Mouse (Mus musculus): ENCODE data around the gene Tcf3. TPM values are rescaled to one million over a fixed set of nuclear protein-coding genes. Genes with fewer than 3 reads are reported as not detected.
A peak's percentile ranks its signal among the peaks of the same experiment; 100 is the strongest.

Gene Tcf3
- total and polyA plus RNA-seq, 2 experiments from 2014 or later = 24.8 to 91.1 TPM

GRCm38 (mm10) chr10:80420729-80421128, 12.7 kb downstream of the Tcf3 start:
- no peaks in the 10 kb centered on the region for H3K9me3 ChIP-seq (ENCODE audit: low read length)
- H3K4me1 ChIP-seq (ENCODE audit: insufficient read depth, low read length) = no peaks in the 10 kb centered on the region; the same call in 1 of the 2 replicates
- 93% methylated on average over 10 of the region's 10 CpGs for WGBS
- no peak for TF ChIP-seq CTCF (IDR thresholded peaks at IDR 0.05)
- DNase-seq (ENCODE audit: low spot score) (no peak), ATAC-seq (ENCODE audit: low FRiP score) (no peak)
- no peak overlapping the region for H3K9ac ChIP-seq (replicated peaks; ENCODE audit: low read length, poor library complexity, severe bottlenecking)
- H3K27me3 ChIP-seq (ENCODE audit: insufficient read depth, low read length) = no peaks in the 10 kb centered on the region
- no peak overlapping the region for H3K27ac ChIP-seq (ENCODE audit: low read depth, low read length)
- no peak overlapping the region for H3K4me3 ChIP-seq (ENCODE audit: low read depth, low read length)
- H3K36me3 ChIP-seq (ENCODE audit: insufficient read depth, low read length) = peaks cover 63% of the 10 kb centered on the region
- no peak overlapping the region for H3K4me2 ChIP-seq (ENCODE audit: low read depth, low read length, poor library complexity, severe bottlenecking)

GRCm38 (mm10) chr10:80419419-80419818, 14.0 kb downstream of the Tcf3 start:
- ATAC-seq (ENCODE audit: low FRiP score) (no peak), DNase-seq (ENCODE audit: low spot score) (no peak)
- H3K9me3 ChIP-seq (ENCODE audit: low read length) = no peaks in the 10 kb centered on the region
- no peak overlapping the region for H3K4me3 ChIP-seq (ENCODE audit: low read depth, low read length)
- H3K4me2 ChIP-seq (ENCODE audit: low read depth, low read length, poor library complexity, severe bottlenecking) = no peak overlapping the region
- no peak overlapping the region for H3K9ac ChIP-seq (replicated peaks; ENCODE audit: low read length, poor library complexity, severe bottlenecking)
- no peak for TF ChIP-seq CTCF (IDR thresholded peaks at IDR 0.05)
- H3K27ac ChIP-seq (ENCODE audit: low read depth, low read length) = no peak overlapping the region
- H3K27me3 ChIP-seq (ENCODE audit: insufficient read depth, low read length) = no peaks in the 10 kb centered on the region
- no peaks in the 10 kb centered on the region; the same call in 1 of the 2 replicates for H3K4me1 ChIP-seq (ENCODE audit: insufficient read depth, low read length)
- H3K36me3 ChIP-seq (ENCODE audit: insufficient read depth, low read length) = peaks cover 67% of the 10 kb centered on the region
- WGBS = 51% methylated on average over 8 of the region's 8 CpGs

- no peak overlapping the region for H3K27ac ChIP-seq (ENCODE audit: low read depth, low read length)
- H3K36me3 ChIP-seq (ENCODE audit: insufficient read depth, low read length) = peaks cover 74% of the 10 kb centered on the region
- H3K27me3 ChIP-seq (ENCODE audit: insufficient read depth, low read length) = no peaks in the 10 kb centered on the region
- no peaks in the 10 kb centered on the region for H3K9me3 ChIP-seq (ENCODE audit: low read length)
- 35% methylated on average over 3 of the region's 3 CpGs for WGBS
- no peak overlapping the region for H3K9ac ChIP-seq (replicated peaks; ENCODE audit: low read length, poor library complexity, severe bottlenecking)
- no peak overlapping the region for H3K4me2 ChIP-seq (ENCODE audit: low read depth, low read length, poor library complexity, severe bottlenecking)
- no peak overlapping the region for H3K4me3 ChIP-seq (ENCODE audit: low read depth, low read length)
- no peak for TF ChIP-seq CTCF (IDR thresholded peaks at IDR 0.05)
- no peaks in the 10 kb centered on the region; the same call in 1 of the 2 replicates for H3K4me1 ChIP-seq (ENCODE audit: insufficient read depth, low read length)
- DNase-seq (ENCODE audit: low spot score) = peak; percentile 88
- ATAC-seq (ENCODE audit: low FRiP score) = no peak
Measured at GRCm38 (mm10) chr10:80418311-80418710, 15.1 kb downstream of the Tcf3 start.

GRCm38 (mm10) chr10:80417841-80418240, 15.6 kb downstream of the Tcf3 start:
- Histone ChIP-seq H3K27ac (ENCODE audit: low read depth, low read length) (no peak overlapping the region), H3K9me3 (ENCODE audit: low read length) (no peaks in the 10 kb centered on the region), H3K9ac (replicated peaks; ENCODE audit: low read length, poor library complexity, severe bottlenecking) (no peak overlapping the region), H3K4me2 (ENCODE audit: low read depth, low read length, poor library complexity, severe bottlenecking) (no peak overlapping the region), H3K36me3 (ENCODE audit: insufficient read depth, low read length) (peaks cover 76% of the 10 kb centered on the region), H3K4me1 (ENCODE audit: insufficient read depth, low read length) (no peaks in the 10 kb centered on the region; the same call in 1 of the 2 replicates), H3K4me3 (ENCODE audit: low read depth, low read length) (no peak overlapping the region), H3K27me3 (ENCODE audit: insufficient read depth, low read length) (no peaks in the 10 kb centered on the region)
- no peak for TF ChIP-seq CTCF (IDR thresholded peaks at IDR 0.05)
- no peak for ATAC-seq (ENCODE audit: low FRiP score)
- 79% methylated on average over 1 of the region's 1 CpGs for WGBS
- peak; percentile 64 for DNase-seq (ENCODE audit: low spot score)

GRCm38 (mm10) chr10:80417371-80417770, 16.1 kb downstream of the Tcf3 start:
- no peak for ATAC-seq (ENCODE audit: low FRiP score)
- DNase-seq (ENCODE audit: low spot score) = no peak
- no peak overlapping the region for H3K4me3 ChIP-seq (ENCODE audit: low read depth, low read length)
- WGBS = 92% methylated on average over 10 of the region's 10 CpGs
- H3K27ac ChIP-seq (ENCODE audit: low read depth, low read length) = no peak overlapping the region
- peaks cover 80% of the 10 kb centered on the region for H3K36me3 ChIP-seq (ENCODE audit: insufficient read depth, low read length)
- TF ChIP-seq CTCF (IDR thresholded peaks at IDR 0.05) = no peak
- H3K27me3 ChIP-seq (ENCODE audit: insufficient read depth, low read length) = no peaks in the 10 kb centered on the region
- H3K4me1 ChIP-seq (ENCODE audit: insufficient read depth, low read length) = no peaks in the 10 kb centered on the region; the same call in 1 of the 2 replicates
- no peak overlapping the region for H3K4me2 ChIP-seq (ENCODE audit: low read depth, low read length, poor library complexity, severe bottlenecking)
- H3K9ac ChIP-seq (replicated peaks; ENCODE audit: low read length, poor library complexity, severe bottlenecking) = no peak overlapping the region
- no peaks in the 10 kb centered on the region for H3K9me3 ChIP-seq (ENCODE audit: low read length)

GRCm38 (mm10) chr10:80415566-80415965, 17.9 kb downstream of the Tcf3 start:
- no peak for TF ChIP-seq CTCF (IDR thresholded peaks at IDR 0.05)
- ATAC-seq (ENCODE audit: low FRiP score) (no peak), DNase-seq (ENCODE audit: low spot score) (no peak)
- H3K27ac ChIP-seq (ENCODE audit: low read depth, low read length) = no peak overlapping the region
- H3K36me3 ChIP-seq (ENCODE audit: insufficient read depth, low read length) = peaks cover 91% of the 10 kb centered on the region
- no peak overlapping the region for H3K4me2 ChIP-seq (ENCODE audit: low read depth, low read length, poor library complexity, severe bottlenecking)
- H3K4me3 ChIP-seq (ENCODE audit: low read depth, low read length) = no peak overlapping the region
- WGBS = 90% methylated on average over 7 of the region's 7 CpGs
- H3K4me1 ChIP-seq (ENCODE audit: insufficient read depth, low read length) = no peaks in the 10 kb centered on the region
- no peaks in the 10 kb centered on the region for H3K27me3 ChIP-seq (ENCODE audit: insufficient read depth, low read length)
- H3K9me3 ChIP-seq (ENCODE audit: low read length) = no peaks in the 10 kb centered on the region
- H3K9ac ChIP-seq (replicated peaks; ENCODE audit: low read length, poor library complexity, severe bottlenecking) = no peak overlapping the region

Measured in midbrain, postnatal 0 days (tissue).